Mouse (Mus musculus) hindbrain, embryonic 15.5 days (tissue): Measurements from ENCODE around the gene Ubald1. TPM values are rescaled to one million over a fixed set of nuclear protein-coding genes. Genes with fewer than 3 reads are reported as not detected.

ENCODE experiments used
- ATAC-seq: fragments of 200-750 bp; cut with Nextera tagmentation; 2 replicates; pipeline ENCODE4 v1.8.0; 2017; ENCODE audit warnings: low read depth, moderate number of reproducible peaks, moderate TSS enrichment; ENCODE audit not compliant: low FRiP score
- H3K27ac ChIP-seq: fragments of 300-500 bp; sonication (generic); replicated peaks from 2 replicates; pipeline ENCODE4 v1.5.1; 2015; ENCODE audit warnings: mild to moderate bottlenecking, inconsistent platforms
- H3K27me3 ChIP-seq: fragments of 300-500 bp; sonication (generic); 2 replicates; pipeline ENCODE4 v1.6.1; 2015; ENCODE audit warnings: control low read depth, inconsistent platforms
- H3K36me3 ChIP-seq: fragments of 300-500 bp; sonication (generic); 2 replicates; pipeline ENCODE4 v1.6.1; 2015; ENCODE audit warnings: control low read depth, inconsistent platforms
- H3K4me1 ChIP-seq: fragments of 300-500 bp; sonication (generic); replicated peaks from 2 replicates; pipeline ENCODE4 v1.6.1; 2015; ENCODE audit warnings: control low read depth, inconsistent platforms
- H3K4me2 ChIP-seq: fragments of 300-500 bp; sonication (generic); 2 replicates; pipeline ENCODE4 v1.6.1; 2015; ENCODE audit warnings: moderate library complexity, mild to moderate bottlenecking, inconsistent platforms
- H3K4me3 ChIP-seq: fragments of 300-500 bp; sonication (generic); 2 replicates; pipeline ENCODE4 v1.5.1; 2015; ENCODE audit warnings: mild to moderate bottlenecking, inconsistent platforms
- H3K9ac ChIP-seq: fragments of 300-500 bp; sonication (generic); 2 replicates; pipeline ENCODE4 v1.6.1; 2015; ENCODE audit warnings: inconsistent platforms
- H3K9me3 ChIP-seq: fragments of 300-500 bp; sonication (generic); 2 replicates; pipeline ENCODE4 v1.6.1; 2016; ENCODE audit warnings: control low read depth, inconsistent platforms
- WGBS: fragments of 180-500 bp; shearing (Covaris S2); methylation state at CpG from one replicate; pipeline ENCODE4 v1.1.7; 2015; 5-methylcytosine and 5-hydroxymethylcytosine counted together
- polyA plus RNA-seq: library from polyadenylated mRNA; unstranded; fragments of >200 nt; fragmentation: Nextera tagmentation; extraction: Ambion mirVana; gene quantifications from 2 replicates; pipeline ENCODE4 v1.2.1, GENCODE M21; 2015

Ubald1 gene
- polyA plus RNA-seq, 1 experiment from 2014 or later: 69.2 TPM

- H3K4me3 ChIP-seq: no peak overlapping the region
- H3K4me2 ChIP-seq: no peak overlapping the region
- 57% methylated on average over 7 of the region's 7 CpGs for WGBS
- peaks cover 3% of the 10 kb centered on the region; the same call in 1 of the 2 replicates for H3K36me3 ChIP-seq
- H3K9ac ChIP-seq: no peak overlapping the region
- H3K27ac ChIP-seq: no peak overlapping the region
- H3K4me1 ChIP-seq: no peaks in the 10 kb centered on the region; the same call in 1 of the 2 replicates
- no peaks in the 10 kb centered on the region for H3K9me3 ChIP-seq
- ATAC-seq: no peak
- no peaks in the 10 kb centered on the region for H3K27me3 ChIP-seq
Measured at GRCm38 (mm10) chr16:4897146-4897730, 17.1 kb upstream of the Ubald1 start.

GRCm38 (mm10) chr16:4896249-4897027, 16.3 kb upstream of the Ubald1 start:
- no peak overlapping the region for H3K27ac ChIP-seq
- H3K9me3 ChIP-seq: no peaks in the 10 kb centered on the region
- no peaks in the 10 kb centered on the region for H3K27me3 ChIP-seq
- H3K4me1 ChIP-seq: no peaks in the 10 kb centered on the region; the same call in 1 of the 2 replicates
- 82% methylated on average over 5 of the region's 5 CpGs for WGBS
- H3K9ac ChIP-seq: no peak overlapping the region
- peaks cover 3% of the 10 kb centered on the region; the same call in 1 of the 2 replicates for H3K36me3 ChIP-seq
- no peak for ATAC-seq
- no peak overlapping the region for H3K4me2 ChIP-seq
- H3K4me3 ChIP-seq: no peak overlapping the region

- no peak overlapping the region for H3K4me2 ChIP-seq
- H3K27me3 ChIP-seq: no peaks in the 10 kb centered on the region
- peaks cover 17% of the 10 kb centered on the region; the same call in 1 of the 2 replicates for H3K4me1 ChIP-seq
- no peaks in the 10 kb centered on the region for H3K9me3 ChIP-seq
- H3K27ac ChIP-seq: no peak overlapping the region
- no peak for ATAC-seq
- no peak overlapping the region for H3K9ac ChIP-seq
- no peak overlapping the region for H3K4me3 ChIP-seq
- peaks cover 3% of the 10 kb centered on the region; the same call in 1 of the 2 replicates for H3K36me3 ChIP-seq
- WGBS: 81% methylated on average over 7 of the region's 7 CpGs
Measured at GRCm38 (mm10) chr16:4894201-4894908, 14.2 kb upstream of the Ubald1 start.

- Histone ChIP-seq H3K4me2 (no peak overlapping the region), H3K9me3 (no peaks in the 10 kb centered on the region), H3K9ac (no peak overlapping the region), H3K27ac (no peak overlapping the region), H3K4me3 (no peak overlapping the region), H3K36me3 (peaks cover 3% of the 10 kb centered on the region; the same call in 1 of the 2 replicates), H3K27me3 (no peaks in the 10 kb centered on the region), H3K4me1 (peaks cover 38% of the 10 kb centered on the region)
- 86% methylated on average over 6 of the region's 6 CpGs for WGBS
- no peak for ATAC-seq
Measured at GRCm38 (mm10) chr16:4892171-4892570, 12.1 kb upstream of the Ubald1 start.

GRCm38 (mm10) chr16:4890201-4890709, 10.1 kb upstream of the Ubald1 start:
- H3K4me3 ChIP-seq: no peak overlapping the region
- no peak overlapping the region for H3K9ac ChIP-seq
- peaks cover 44% of the 10 kb centered on the region for H3K4me1 ChIP-seq
- H3K36me3 ChIP-seq: peaks cover 3% of the 10 kb centered on the region; the same call in 1 of the 2 replicates
- WGBS: 72% methylated on average over 4 of the region's 4 CpGs
- ATAC-seq: no peak
- H3K27me3 ChIP-seq: no peaks in the 10 kb centered on the region
- no peak overlapping the region for H3K4me2 ChIP-seq
- H3K27ac ChIP-seq: no peak overlapping the region
- no peaks in the 10 kb centered on the region for H3K9me3 ChIP-seq

GRCm38 (mm10) chr16:4886690-4887020, 6.5 kb upstream of the Ubald1 start:
- Histone ChIP-seq H3K9ac (peak overlapping the region; percentile 85), H3K9me3 (no peaks in the 10 kb centered on the region), H3K4me2 (peak overlapping the region; percentile 84), H3K27me3 (no peaks in the 10 kb centered on the region), H3K4me1 (peaks cover 51% of the 10 kb centered on the region), H3K36me3 (no peaks in the 10 kb centered on the region), H3K4me3 (peak overlapping the region; percentile 77), H3K27ac (peak overlapping the region; percentile 92)
- no peak for ATAC-seq
- WGBS: 1% methylated on average over 8 of the region's 8 CpGs

GRCm38 (mm10) chr16:4885760-4886689, 5.9 kb upstream of the Ubald1 start, which contains the start of gene Mgrn1:
Gene Mgrn1 (plus strand): TSS chr16:4886249.
- ATAC-seq: peak; percentile 86
- Histone ChIP-seq H3K4me1 (peaks cover 57% of the 10 kb centered on the region), H3K27ac (peak within 1 kb of the TSS; percentile 92), H3K4me2 (peak within 1 kb of the TSS; percentile 84), H3K36me3 (no peaks in the 10 kb centered on the region), H3K4me3 (peak within 1 kb of the TSS; percentile 77), H3K27me3 (no peaks in the 10 kb centered on the region), H3K9ac (peak within 1 kb of the TSS; percentile 85), H3K9me3 (no peaks in the 10 kb centered on the region)
- WGBS: under 1% methylated on average over 57 of the region's 74 CpGs

GRCm38 (mm10) chr16:4884930-4885329, 4.8 kb upstream of the Ubald1 start:
- no peak overlapping the region for H3K9ac ChIP-seq
- H3K4me1 ChIP-seq: peaks cover 47% of the 10 kb centered on the region
- peak overlapping the region; percentile 92; the same call in 1 of the 2 replicates for H3K27ac ChIP-seq
- H3K9me3 ChIP-seq: no peaks in the 10 kb centered on the region
- H3K27me3 ChIP-seq: no peaks in the 10 kb centered on the region
- H3K4me2 ChIP-seq: peak overlapping the region; percentile 84; the same call in 1 of the 2 replicates
- no peaks in the 10 kb centered on the region for H3K36me3 ChIP-seq
- H3K4me3 ChIP-seq: no peak overlapping the region
- ATAC-seq: no peak
- WGBS: 92% methylated on average over 10 of the region's 10 CpGs

GRCm38 (mm10) chr16:4881400-4882351, 1.6 kb upstream of the Ubald1 start:
- peak overlapping the region; percentile 98 for H3K27ac ChIP-seq
- ATAC-seq: no peak
- H3K4me2 ChIP-seq: peak overlapping the region; percentile 65
- H3K4me1 ChIP-seq: peaks cover 35% of the 10 kb centered on the region
- peak overlapping the region; percentile 81 for H3K4me3 ChIP-seq
- WGBS: 74% methylated on average over 10 of the region's 10 CpGs
- no peaks in the 10 kb centered on the region for H3K36me3 ChIP-seq
- no peaks in the 10 kb centered on the region for H3K27me3 ChIP-seq
- H3K9me3 ChIP-seq: no peaks in the 10 kb centered on the region
- H3K9ac ChIP-seq: peak overlapping the region; percentile 56

GRCm38 (mm10) chr16:4879708-4880124, 399 bp downstream of the Ubald1 start:
- Histone ChIP-seq H3K4me1 (peaks cover 49% of the 10 kb centered on the region), H3K9me3 (no peaks in the 10 kb centered on the region), H3K9ac (peak overlapping the region; percentile 68), H3K4me3 (peak overlapping the region; percentile 81), H3K27ac (peak overlapping the region; percentile 98), H3K36me3 (no peaks in the 10 kb centered on the region), H3K27me3 (no peaks in the 10 kb centered on the region), H3K4me2 (peak overlapping the region; percentile 65)
- ATAC-seq: peak; percentile 68
- WGBS: under 1% methylated on average over 40 of the region's 40 CpGs
